Mouse (Mus musculus): Measurements from ENCODE around the gene Cnn2. TPM values are rescaled to one million over a fixed set of nuclear protein-coding genes. Genes with fewer than 3 reads are reported as not detected.
A peak's percentile ranks its signal among the peaks of the same experiment; 100 is the strongest.

The Cnn2 gene
- polyA plus RNA-seq, 1 experiment from 2014 or later = 221 TPM

DNA sequence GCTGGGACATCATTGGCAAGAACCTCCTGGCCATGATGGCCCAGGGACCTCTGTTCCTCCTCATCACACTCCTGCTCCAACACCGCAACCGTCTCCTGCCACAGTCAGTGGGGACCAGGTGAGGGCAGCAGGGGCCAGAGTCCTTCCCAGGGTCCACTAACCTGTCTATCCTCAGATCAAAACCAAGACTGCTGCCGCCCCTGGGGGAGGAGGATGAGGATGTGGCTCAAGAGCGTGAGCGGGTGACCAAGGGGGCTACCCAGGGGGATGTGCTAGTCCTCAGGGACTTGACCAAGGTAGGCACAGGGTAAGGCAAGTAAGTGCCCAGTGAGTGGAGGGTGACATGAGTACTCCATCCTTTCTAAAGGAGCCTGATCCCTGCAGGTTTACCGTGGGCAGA is 23.4 kb downstream of the Cnn2 start:
- no peak for DNase-seq (ENCODE audit: low spot score)
- Histone ChIP-seq H3K27ac (no peak overlapping the region), H3K9me3 (replicated peaks; ENCODE audit: low read length) (no peaks in the 10 kb centered on the region), H3K36me3 (ENCODE audit: insufficient read depth, low read length) (peaks cover 6% of the 10 kb centered on the region; the same call in 1 of the 2 replicates), H3K9ac (ENCODE audit: low read depth, low read length) (no peak overlapping the region), H3K4me2 (ENCODE audit: low read length) (no peak overlapping the region), H3K4me1 (replicated peaks; ENCODE audit: insufficient read depth, low read length) (no peaks in the 10 kb centered on the region), H3K27me3 (ENCODE audit: insufficient read depth, low read length) (0 out of 2 replicates have a peak, but pooled peaks cover 9% of the 10 kb centered on the region), H3K4me3 (replicated peaks; ENCODE audit: low read depth, low read length) (no peak overlapping the region)
- 90% methylated on average over 6 of the region's 6 CpGs for WGBS
- ATAC-seq (replicated peaks; ENCODE audit: low FRiP score, low read depth) = no peak
- no peak for TF ChIP-seq CTCF (IDR thresholded peaks at IDR 0.05; ENCODE audit: low read depth)

DNA sequence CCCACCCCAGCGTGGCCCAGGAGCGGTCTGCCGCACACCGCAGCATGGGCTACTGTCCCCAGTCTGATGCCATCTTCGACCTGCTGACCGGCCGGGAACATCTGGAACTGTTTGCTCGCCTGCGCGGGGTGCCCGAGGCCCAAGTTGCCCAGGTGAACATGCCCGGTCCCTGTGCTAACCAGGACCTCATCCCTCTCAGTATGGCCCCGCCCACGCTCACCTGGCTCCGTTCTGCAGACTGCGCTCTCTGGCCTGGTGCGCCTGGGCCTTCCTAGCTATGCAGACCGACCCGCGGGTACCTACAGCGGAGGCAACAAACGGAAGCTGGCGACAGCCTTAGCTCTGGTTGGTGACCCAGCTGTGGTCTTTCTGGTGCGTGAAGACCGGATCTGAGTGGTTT is 25.2 kb downstream of the Cnn2 start:
- Histone ChIP-seq H3K36me3 (ENCODE audit: insufficient read depth, low read length) (peaks cover 6% of the 10 kb centered on the region; the same call in 1 of the 2 replicates), H3K4me2 (ENCODE audit: low read length) (no peak overlapping the region), H3K27ac (no peak overlapping the region), H3K9me3 (replicated peaks; ENCODE audit: low read length) (no peaks in the 10 kb centered on the region), H3K4me3 (replicated peaks; ENCODE audit: low read depth, low read length) (no peak overlapping the region), H3K4me1 (replicated peaks; ENCODE audit: insufficient read depth, low read length) (no peaks in the 10 kb centered on the region), H3K27me3 (ENCODE audit: insufficient read depth, low read length) (0 out of 2 replicates have a peak, but pooled peaks cover 9% of the 10 kb centered on the region), H3K9ac (ENCODE audit: low read depth, low read length) (no peak overlapping the region)
- ATAC-seq (replicated peaks; ENCODE audit: low FRiP score, low read depth) = no peak
- DNase-seq (ENCODE audit: low spot score) = no peak
- TF ChIP-seq CTCF (IDR thresholded peaks at IDR 0.05; ENCODE audit: low read depth) = no peak
- 47% methylated on average over 25 of the region's 25 CpGs for WGBS

DNA sequence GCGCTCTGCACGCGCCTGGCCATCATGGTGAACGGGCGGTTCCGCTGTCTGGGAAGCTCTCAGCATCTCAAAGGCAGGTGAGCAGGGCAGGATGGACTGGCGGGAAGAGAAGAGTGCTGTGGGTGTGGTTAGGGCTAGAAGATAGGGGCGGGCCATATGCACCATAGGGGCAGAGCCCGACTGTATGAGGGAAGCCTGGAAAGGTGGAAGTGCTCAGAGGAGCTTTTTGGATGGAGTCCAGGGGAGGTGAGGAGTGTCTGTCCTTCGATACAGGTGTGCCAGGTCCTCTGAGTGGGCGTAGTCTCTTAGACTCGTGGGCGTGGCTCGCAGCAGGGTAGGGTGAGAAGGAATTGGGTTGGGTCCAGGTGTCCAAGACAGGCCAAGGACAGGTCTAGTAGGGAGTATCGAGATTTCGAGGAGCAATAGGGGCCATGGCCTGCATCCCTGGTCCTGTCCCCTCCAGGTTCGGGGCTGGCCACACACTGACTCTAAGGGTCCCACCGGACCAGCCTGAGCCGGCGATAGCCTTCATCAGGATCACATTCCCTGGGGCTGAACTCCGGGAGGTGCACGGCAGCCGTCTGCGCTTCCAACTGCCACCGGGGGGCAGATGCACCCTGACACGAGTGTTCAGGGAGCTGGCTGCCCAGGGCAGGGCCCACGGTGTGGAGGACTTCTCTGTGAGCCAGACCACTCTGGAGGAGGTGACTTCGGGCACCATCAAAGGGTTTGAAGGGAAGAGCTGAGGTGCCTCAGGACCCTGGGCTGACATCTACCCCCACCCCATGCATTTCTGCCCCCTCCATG is 26.3 kb downstream of the Cnn2 start:
- no peak overlapping the region for H3K27ac ChIP-seq
- DNase-seq (ENCODE audit: low spot score) (no peak), ATAC-seq (replicated peaks; ENCODE audit: low FRiP score, low read depth) (no peak)
- peak; percentile 44 for TF ChIP-seq CTCF (IDR thresholded peaks at IDR 0.05; ENCODE audit: low read depth)
- no peak overlapping the region for H3K4me2 ChIP-seq (ENCODE audit: low read length)
- no peaks in the 10 kb centered on the region for H3K9me3 ChIP-seq (replicated peaks; ENCODE audit: low read length)
- 24% methylated on average over 28 of the region's 28 CpGs for WGBS
- 0 out of 2 replicates have a peak, but pooled peaks cover 9% of the 10 kb centered on the region for H3K27me3 ChIP-seq (ENCODE audit: insufficient read depth, low read length)
- H3K4me1 ChIP-seq (replicated peaks; ENCODE audit: insufficient read depth, low read length) = peaks cover 8% of the 10 kb centered on the region; the same call in 1 of the 2 replicates
- no peak overlapping the region for H3K9ac ChIP-seq (ENCODE audit: low read depth, low read length)
- H3K36me3 ChIP-seq (ENCODE audit: insufficient read depth, low read length) = 0 out of 2 replicates have a peak, but pooled peaks cover 4% of the 10 kb centered on the region
- H3K4me3 ChIP-seq (replicated peaks; ENCODE audit: low read depth, low read length) = no peak overlapping the region

DNA sequence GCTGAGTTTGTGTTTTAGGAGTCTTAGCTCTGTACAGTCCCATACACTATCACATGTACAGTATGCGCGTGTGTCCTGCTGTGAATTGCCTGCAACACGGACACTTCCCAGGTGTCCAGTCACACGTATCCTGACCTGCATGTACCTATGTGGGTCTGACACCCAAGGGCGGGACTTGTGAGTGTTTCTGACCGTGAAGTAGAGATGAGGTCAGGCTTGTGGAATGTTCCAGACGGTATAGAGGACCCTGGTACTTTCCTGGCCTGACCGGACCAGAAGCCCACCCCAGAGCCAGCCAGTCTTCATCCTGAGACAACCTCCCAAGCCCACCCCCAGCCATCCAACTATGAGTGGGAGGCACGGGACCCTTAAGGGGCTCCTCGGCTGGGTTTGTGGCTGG is 27.2 kb downstream of the Cnn2 start:
- DNase-seq (ENCODE audit: low spot score) = no peak

DNA sequence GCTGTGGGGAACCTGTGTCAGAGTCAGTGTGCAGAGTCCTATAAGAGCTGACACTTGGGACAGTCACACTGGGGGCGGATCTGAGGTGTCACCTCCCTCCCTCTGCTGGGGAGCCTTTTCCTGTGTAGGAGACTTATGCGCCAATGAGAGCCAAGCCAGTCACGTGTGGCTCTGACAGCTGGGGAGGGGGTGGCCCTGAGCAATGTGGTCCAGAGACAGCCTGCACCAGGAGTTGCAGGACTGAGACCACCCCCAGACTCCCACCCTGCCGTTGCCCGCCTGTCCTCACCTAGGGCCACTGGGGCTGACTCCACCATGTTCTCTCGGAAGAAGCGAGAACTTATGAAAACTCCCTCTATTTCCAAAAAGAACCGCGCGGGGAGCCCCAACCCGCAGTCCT is 28.1 kb downstream of the Cnn2 start, which contains the start of gene Arhgap45:
TSS of gene Arhgap45 (plus strand) at position 143 of the 400 bp plus-strand sequence.
- H3K27ac ChIP-seq = no peak within 1 kb of the TSS
- no peak within 1 kb of the TSS for H3K4me3 ChIP-seq (replicated peaks; ENCODE audit: low read depth, low read length)
- H3K9me3 ChIP-seq (replicated peaks; ENCODE audit: low read length) = no peaks in the 10 kb centered on the region
- 0 out of 2 replicates have a peak, but pooled peaks cover 9% of the 10 kb centered on the region for H3K27me3 ChIP-seq (ENCODE audit: insufficient read depth, low read length)
- TF ChIP-seq CTCF (IDR thresholded peaks at IDR 0.05; ENCODE audit: low read depth) = no peak
- H3K4me2 ChIP-seq (ENCODE audit: low read length) = no peak within 1 kb of the TSS
- H3K9ac ChIP-seq (ENCODE audit: low read depth, low read length) = no peak within 1 kb of the TSS
- no peaks in the 10 kb centered on the region for H3K36me3 ChIP-seq (ENCODE audit: insufficient read depth, low read length)
- peaks cover 8% of the 10 kb centered on the region; the same call in 1 of the 2 replicates for H3K4me1 ChIP-seq (replicated peaks; ENCODE audit: insufficient read depth, low read length)
- DNase-seq (ENCODE audit: low spot score) (no peak), ATAC-seq (replicated peaks; ENCODE audit: low FRiP score, low read depth) (no peak)
- 75% methylated on average over 11 of the region's 11 CpGs for WGBS

More for the DNA sequence above, 27.2 kb downstream of the Cnn2 start:
- Histone ChIP-seq H3K9ac (ENCODE audit: low read depth, low read length) (no peak overlapping the region), H3K4me3 (replicated peaks; ENCODE audit: low read depth, low read length) (no peak overlapping the region), H3K9me3 (replicated peaks; ENCODE audit: low read length) (no peaks in the 10 kb centered on the region), H3K27me3 (ENCODE audit: insufficient read depth, low read length) (0 out of 2 replicates have a peak, but pooled peaks cover 9% of the 10 kb centered on the region), H3K4me2 (ENCODE audit: low read length) (no peak overlapping the region), H3K4me1 (replicated peaks; ENCODE audit: insufficient read depth, low read length) (peaks cover 8% of the 10 kb centered on the region; the same call in 1 of the 2 replicates), H3K36me3 (ENCODE audit: insufficient read depth, low read length) (no peaks in the 10 kb centered on the region), H3K27ac (no peak overlapping the region)
- ATAC-seq (replicated peaks; ENCODE audit: low FRiP score, low read depth) = no peak
- TF ChIP-seq CTCF (IDR thresholded peaks at IDR 0.05; ENCODE audit: low read depth) = no peak
- WGBS = 66% methylated on average over 10 of the region's 10 CpGs

DNA sequence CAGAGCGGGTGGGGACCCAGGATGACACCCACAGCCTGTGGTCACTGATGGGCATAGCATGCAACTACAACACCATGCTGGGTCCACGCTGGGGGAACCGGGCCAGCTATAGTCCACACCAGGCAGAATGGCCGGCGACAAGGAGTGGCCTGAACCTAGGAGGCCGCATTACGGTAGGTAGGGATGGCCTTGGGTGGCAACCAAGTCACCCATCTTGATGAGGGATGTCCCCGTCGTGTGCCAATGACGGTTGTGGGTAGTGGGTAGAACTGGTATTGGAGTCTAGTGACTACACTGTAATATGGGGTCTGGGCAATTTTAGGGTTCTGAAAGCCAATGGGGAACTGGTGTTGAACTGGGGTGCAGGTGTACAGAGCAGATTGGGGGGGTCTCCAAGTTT is 28.5 kb downstream of the Cnn2 start:
- no peak for ATAC-seq (replicated peaks; ENCODE audit: low FRiP score, low read depth)
- no peaks in the 10 kb centered on the region for H3K36me3 ChIP-seq (ENCODE audit: insufficient read depth, low read length)
- no peak for DNase-seq (ENCODE audit: low spot score)
- 0 out of 2 replicates have a peak, but pooled peaks cover 9% of the 10 kb centered on the region for H3K27me3 ChIP-seq (ENCODE audit: insufficient read depth, low read length)
- H3K9ac ChIP-seq (ENCODE audit: low read depth, low read length) = no peak overlapping the region
- TF ChIP-seq CTCF (IDR thresholded peaks at IDR 0.05; ENCODE audit: low read depth) = no peak
- no peak overlapping the region for H3K27ac ChIP-seq
- H3K4me2 ChIP-seq (ENCODE audit: low read length) = no peak overlapping the region
- H3K4me1 ChIP-seq (replicated peaks; ENCODE audit: insufficient read depth, low read length) = peaks cover 8% of the 10 kb centered on the region; the same call in 1 of the 2 replicates
- H3K4me3 ChIP-seq (replicated peaks; ENCODE audit: low read depth, low read length) = no peak overlapping the region
- WGBS = 93% methylated on average over 10 of the region's 10 CpGs
- H3K9me3 ChIP-seq (replicated peaks; ENCODE audit: low read length) = no peaks in the 10 kb centered on the region
